Mouse (Mus musculus): Measurements from ENCODE around the gene Ttc7b.

Gene Ttc7b

GRCm38 (mm10) chr12:100303141-100303540 is 217.5 kb downstream of the Ttc7b start:
- DNase-seq (ENCODE audit: low read depth) = no peak

DNA sequence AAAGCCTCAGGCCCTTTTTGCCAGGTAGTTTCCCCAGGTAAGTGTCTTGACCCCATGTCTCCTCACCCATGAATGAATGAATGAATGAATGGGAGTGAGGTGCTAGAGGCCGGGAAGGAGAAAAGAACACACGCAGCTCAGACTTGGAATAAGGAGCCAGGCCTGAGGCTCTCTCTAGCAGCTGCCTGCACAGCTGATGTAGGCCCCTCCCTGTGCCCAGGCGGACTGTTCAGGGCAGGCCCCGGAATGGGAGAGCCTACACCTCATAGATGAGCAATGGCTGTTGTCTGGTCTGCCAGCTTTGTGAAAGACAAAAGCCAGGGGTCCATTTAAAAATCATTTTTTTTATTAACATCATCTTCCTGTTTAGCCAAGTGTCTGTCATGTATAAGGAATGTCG is 220.2 kb downstream of the Ttc7b start:
- DNase-seq (ENCODE audit: low read depth) = no peak

DNA sequence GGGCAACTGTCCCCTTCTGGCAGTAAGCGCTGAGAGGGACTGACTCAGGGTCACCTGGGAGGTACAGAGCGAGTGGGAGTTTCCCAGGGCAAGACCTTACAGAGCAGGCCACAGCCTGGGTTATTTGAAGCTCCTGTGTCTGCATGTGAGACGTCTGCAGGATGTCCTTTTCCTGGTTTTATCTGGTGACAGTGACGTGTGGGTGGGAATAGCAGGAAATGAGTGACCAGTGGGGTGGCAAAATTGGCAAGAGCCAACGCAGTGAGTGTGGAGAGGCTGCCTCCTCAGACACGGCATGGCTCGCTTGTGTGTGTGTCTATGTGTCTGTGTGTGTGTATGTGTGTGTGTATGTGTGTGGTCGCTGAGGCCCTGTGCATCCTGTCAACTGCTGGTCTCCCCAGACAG is 221.3 kb downstream of the Ttc7b start:
- DNase-seq (ENCODE audit: low read depth) = no peak

GRCm38 (mm10) chr12:100298788-100299187 is 221.8 kb downstream of the Ttc7b start:
- DNase-seq (ENCODE audit: low read depth) = no peak

DNA sequence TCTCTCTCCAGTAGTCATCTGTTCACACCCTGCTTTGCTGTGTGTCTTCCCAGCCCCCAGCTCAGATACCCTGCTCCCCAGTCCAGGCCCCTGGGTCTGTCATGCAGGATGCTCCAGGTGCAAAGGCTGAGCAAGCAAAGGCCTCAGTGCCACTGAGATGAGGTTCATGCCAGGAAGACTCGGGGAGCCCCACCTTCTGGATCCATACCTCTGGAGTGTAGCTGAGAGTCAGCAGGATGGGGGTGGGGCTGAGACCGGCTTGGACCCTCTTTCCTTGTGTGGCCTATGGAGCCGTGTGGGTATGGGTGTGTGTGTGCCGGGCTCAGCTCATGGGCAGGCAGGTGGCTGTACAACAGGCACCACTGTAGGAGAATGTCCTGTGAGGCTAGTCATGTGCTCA is 222.7 kb downstream of the Ttc7b start:
- no peak for DNase-seq (ENCODE audit: low read depth)

- DNase-seq (ENCODE audit: low read depth) = no peak
Observed at GRCm38 (mm10) chr12:100294457-100294856, 226.2 kb downstream of the Ttc7b start.

DNA sequence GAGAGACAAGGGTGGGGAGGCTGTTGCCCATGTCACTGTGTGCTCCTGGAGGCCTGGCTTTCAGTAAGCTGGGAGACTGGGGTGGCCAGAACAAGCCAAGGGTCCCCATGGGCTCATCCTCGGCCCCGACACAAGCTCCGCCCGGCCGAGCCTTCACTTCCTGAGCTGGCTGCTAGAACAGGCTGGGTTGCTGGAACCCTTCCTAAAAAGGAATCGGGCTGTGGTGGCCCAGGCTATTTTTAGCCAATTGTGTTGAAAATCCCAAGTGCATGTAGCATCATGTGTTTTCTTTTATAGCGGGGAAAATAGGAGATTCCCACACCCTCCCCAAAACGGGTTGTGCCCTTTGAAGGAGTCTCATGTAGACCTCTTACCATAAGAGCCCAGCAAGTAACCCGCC is 226.7 kb downstream of the Ttc7b start:
- no peak for DNase-seq (ENCODE audit: low read depth)

GRCm38 (mm10) chr12:100290711-100291685 is 229.6 kb downstream of the Ttc7b start:
- no peak for DNase-seq (ENCODE audit: low read depth)

- no peak for DNase-seq (ENCODE audit: low read depth)
Observed at GRCm38 (mm10) chr12:100290178-100290531, 230.5 kb downstream of the Ttc7b start.

DNA sequence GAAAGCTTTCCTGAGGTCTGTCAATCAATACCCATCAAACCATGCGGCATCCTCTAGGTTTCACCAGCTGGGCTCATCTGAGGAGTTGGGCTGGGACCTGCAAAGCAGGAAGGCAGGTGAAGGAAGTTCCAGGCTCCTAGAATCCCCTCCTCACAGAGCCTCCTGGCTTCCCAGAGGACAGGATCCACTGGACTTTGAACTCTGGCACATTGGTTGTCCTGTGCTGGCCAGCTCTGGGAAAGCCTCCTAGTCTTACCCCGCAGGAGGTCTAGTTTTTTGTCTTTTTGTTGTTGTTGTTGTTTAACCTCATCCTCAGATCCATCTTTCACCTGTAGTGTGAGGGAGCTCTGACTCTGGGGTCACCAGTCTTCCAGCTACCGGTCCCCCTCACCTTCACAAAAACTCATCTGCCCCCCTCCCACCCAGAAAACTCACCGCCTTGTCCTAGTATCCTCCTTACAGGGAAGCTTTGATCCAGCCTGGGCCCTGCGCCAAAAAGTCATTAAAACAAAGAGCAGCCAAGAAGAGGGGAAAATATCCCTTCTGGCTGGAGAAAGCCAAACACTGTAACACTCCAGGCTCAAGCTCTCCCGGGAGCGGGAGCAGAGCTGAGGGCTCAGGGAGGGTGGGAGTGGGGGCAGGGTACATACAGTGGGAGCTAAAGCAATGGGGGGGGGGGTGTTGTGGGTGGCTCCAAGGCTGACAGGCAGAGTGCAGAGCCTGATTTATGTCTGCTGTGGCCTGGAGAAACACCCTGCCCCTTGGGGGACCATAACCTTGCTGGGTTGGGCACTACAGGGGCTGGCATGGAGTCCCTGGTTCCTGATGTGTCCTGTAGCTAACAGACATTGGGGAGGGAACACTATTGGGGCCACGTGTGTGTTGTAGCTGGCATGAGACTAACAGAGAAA is 231.1 kb downstream of the Ttc7b start:
- no peak for DNase-seq (ENCODE audit: low read depth)

- no peak for DNase-seq (ENCODE audit: low read depth)
Observed at GRCm38 (mm10) chr12:100288018-100288417, 232.6 kb downstream of the Ttc7b start.

GRCm38 (mm10) chr12:100287565-100287964 is 233.1 kb downstream of the Ttc7b start:
- DNase-seq (ENCODE audit: low read depth) = no peak

DNA sequence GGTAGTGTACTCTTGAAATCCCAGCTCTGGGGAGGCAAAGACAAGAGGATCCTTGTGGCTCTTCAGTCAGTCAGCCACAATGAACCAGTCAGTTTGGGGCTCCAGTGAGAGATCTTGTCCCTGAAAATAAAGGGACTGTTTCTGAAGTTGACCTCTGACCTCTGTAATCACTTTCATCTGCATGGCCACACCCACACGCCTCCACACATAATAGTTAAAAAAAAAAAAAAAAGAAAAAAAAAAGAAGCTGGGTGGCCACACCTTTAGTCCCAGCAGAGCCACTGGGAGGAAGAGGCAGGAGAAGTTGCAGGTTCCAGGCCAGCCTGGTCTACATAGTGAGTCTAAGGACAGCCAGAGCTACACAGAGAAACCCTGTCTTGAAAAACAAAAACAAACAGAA is 237.3 kb downstream of the Ttc7b start:
- peak; percentile 9 for DNase-seq (ENCODE audit: low read depth)

DNA sequence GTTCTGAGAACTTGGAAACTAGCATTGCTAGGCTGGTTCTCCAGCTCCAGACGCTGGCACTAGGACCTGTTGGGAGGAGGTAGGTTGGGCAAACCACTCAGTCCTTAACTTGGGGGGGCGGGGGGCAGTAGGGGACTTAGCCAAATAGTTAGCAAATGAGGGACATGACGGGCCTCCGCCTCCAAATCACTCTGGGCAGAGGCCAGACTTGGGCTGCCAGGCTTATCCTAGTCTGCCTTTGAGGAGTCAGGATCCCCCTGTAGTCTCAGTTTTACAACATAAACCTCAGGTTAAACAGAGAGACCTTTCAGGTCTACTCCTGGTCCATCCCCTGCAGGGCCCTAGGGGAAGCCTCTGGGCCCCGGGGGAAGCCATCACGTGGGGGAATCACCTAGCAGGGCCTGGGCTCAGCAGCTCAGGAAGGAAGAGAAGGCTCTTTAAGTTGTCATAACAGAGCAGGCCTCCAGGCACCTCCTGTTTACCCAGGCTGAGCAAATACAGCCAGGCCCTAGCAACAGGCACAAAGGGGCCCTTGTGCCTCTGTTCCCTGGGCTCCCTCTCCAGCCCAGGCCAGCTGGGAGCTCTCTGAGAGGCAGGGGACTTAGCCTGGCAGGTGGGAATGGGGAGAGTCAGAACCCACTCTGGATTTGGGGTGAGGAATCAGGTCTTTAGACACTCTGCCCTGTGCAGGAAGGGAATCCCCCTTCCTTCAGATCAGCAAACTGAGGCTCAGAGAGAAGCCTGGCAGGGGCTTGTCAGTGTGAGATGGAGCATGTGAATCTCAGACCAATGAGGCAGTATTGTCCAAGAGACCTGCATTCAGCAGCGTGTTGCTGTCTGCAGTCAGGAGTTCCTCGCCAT is 238.4 kb downstream of the Ttc7b start:
- DNase-seq (ENCODE audit: low read depth) = peak; percentile 75

DNA sequence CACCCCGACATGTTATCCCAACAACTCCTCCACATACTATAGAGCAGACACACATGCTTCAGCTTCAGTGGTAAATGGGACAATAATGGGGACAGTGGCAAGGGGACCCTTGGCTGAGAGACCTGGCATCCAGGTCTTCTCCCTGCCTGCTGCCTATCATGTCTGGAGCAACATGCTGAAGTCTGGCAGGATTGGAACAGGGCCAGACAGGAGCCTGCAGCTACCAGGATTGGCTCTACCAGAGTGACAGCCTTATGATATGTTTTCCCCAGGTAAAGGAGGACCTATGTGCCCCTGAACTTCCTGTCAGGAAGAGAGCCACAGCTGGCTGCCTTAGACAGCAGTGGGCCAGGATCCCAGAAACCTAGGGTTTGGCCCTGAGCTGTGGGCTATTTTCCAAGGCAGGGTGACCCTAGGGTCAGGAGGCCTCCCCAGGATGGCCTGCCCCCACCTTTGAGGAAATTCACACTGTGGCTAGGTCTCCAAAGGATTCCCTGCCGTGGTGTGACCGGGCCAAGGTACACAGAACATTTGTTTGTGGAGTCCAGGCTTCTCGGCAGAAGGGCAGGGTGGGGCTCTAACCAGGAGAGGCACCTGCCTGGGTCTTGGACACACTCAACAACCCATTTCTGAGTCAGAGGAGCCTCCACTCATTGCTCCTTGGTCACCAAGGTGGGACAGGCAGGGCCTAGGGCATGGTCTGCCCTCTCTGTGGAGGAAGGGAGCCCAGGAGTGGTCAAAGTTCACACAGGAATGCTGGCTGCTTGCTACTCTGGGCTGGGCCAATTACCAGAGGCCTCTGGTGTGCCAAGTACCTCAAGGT is 239.4 kb downstream of the Ttc7b start:
- DNase-seq (ENCODE audit: low read depth) = no peak

DNA sequence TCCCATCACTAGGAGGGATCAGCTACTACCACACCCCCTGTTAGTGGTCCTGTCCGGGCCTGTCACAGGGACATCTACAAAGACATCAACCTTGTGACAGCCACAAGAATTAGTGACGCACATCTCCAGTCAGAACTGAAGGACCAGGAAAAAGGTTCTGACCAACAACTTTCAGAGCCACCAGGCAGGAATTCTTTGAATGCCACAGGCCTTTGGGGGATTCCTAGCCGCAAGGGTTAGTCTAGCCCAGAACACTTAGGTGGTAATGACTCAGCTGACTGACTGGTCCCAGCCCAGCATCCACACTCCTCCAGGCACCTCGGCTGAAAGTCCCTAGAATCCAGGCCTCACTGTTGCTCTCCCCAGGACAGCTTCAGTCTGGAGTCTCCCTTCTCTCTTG is 240.7 kb downstream of the Ttc7b start:
- DNase-seq (ENCODE audit: low read depth) = no peak

GRCm38 (mm10) chr12:100278358-100278757 is 242.3 kb downstream of the Ttc7b start:
- peak; percentile 16 for DNase-seq (ENCODE audit: low read depth)

GRCm38 (mm10) chr12:100277534-100277905 is 243.1 kb downstream of the Ttc7b start:
- peak; percentile 8 for DNase-seq (ENCODE audit: low read depth)

DNA sequence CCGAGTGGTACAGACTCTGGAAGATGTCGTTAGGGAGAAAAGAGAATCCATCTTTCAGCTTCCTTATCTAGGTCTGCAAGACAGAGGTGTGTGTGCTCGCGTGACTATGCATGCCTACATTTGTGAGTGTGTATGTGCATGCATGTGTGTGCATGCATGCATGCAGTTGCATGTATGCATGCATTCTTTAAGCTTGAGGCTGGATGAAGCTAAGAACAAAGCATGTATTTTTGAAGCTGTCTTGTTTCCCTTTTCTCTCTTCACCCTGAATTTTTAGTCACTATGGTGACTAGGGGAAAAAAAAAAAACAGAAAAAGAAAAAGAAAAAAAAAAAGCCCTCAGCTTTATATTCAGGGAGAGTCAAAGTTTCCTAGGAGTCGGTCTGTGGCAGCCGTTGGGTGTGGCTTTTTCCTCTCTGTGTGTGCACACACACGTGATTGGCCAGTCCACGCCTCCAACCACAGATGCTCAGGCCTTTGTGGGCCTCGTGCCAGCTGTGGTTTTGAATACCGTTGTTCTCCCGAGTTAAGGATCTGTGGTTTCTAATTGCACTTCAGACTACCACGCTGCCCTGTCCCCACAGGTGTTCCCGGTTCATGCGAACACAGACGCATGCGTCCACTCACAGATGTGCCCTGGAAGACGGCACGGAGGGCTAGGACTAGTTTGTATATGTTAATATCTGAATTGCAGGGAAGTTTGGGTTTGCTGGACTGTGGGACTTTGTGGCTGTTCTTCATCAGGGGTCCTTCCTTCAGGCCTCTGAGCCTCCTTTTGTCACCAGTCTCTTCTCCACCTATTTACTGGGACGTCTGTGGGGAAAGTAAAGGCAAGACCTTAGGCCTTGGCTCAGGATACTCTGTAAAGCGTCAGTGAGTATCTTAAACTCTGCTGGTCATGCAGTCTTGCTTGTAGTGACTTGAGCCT is 243.8 kb downstream of the Ttc7b start:
- DNase-seq (ENCODE audit: low read depth) = peak; percentile 37

DNA sequence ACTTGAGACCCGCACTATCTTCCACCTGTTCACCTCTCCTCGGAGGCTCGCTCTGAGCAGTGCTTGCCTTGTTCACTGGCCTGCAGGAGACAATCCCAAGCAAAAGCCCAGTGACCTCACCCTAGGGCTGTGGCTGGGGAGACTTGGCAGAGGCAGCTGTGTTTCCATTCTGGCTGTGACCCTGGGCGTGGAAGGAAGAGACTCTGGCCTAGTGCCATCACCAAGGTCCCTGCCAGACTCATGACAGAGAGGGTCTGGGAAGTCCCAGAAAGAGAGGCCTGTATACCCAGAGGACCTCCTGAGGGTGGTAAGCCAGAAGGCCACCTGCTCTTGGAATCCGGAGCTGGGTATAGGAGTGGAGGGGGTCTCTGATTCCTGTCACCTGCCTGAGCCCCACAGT is 244.8 kb downstream of the Ttc7b start:
- no peak for DNase-seq (ENCODE audit: low read depth)

All from naive thymus-derived CD4-positive, alpha-beta T cell, adult 2 months (primary cell).